Mouse (Mus musculus): Measurements from ENCODE around the gene Hacl1.

DNA sequence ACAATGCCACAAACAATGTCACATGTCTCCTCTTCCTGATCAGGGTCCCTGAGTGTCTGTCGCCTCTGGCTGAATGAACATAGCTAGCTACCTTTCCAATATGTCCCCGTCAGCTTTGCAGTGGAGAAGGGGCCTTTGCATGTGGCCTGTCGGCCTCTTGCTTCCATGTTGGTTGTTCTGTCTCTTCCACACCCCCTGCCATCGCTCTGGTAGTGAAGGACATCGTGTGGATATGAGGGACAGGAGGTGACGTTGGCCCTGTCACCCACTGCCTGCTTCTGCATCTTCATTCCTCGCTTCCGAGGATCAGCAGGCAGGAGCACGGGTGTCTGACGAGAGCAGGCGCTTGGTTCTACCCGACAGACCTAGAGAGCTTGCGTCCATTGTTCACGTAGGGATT is 14.3 kb upstream of the Hacl1 start:
- TF ChIP-seq CTCF (IDR thresholded peaks at IDR 0.05; ENCODE audit: low read depth) (no peak), EP300 (IDR thresholded peaks at IDR 0.05; ENCODE audit: low read depth) (no peak)
